Mouse (Mus musculus) bone marrow, adult 2 months (tissue): Measurements from ENCODE around the gene Mrfap1.

Experiments used
- CTCF ChIP-seq: fragments of 200-500 bp; IDR thresholded peaks from 2 replicates; pipeline ENCODE4 v1.5.1; 2011; ENCODE audit warnings: low read length, control low read depth; ENCODE audit not compliant: control insufficient read depth, insufficient read depth
- POLR2A ChIP-seq: fragments of 200-500 bp; IDR thresholded peaks from 2 replicates; pipeline ENCODE4 v1.6.1; 2011; ENCODE audit warnings: low read depth, mild to moderate bottlenecking, control low read depth, low read length, borderline replicate concordance; ENCODE audit not compliant: control insufficient read depth

- TF ChIP-seq CTCF: no peak
- no peak for TF ChIP-seq POLR2A
These were observed 36.7 kb downstream of the Mrfap1 start for GRCm38 (mm10) chr5:36759848-36760247.
